Mouse (Mus musculus): ENCODE data around the gene Alpk1.

The Alpk1 gene

GRCm38 (mm10) chr3:127642211-127642610, 138.1 kb downstream of the Alpk1 start:
- in situ Hi-C loops (cut with MboI; ENCODE audit: low pct_unique_long_range_greater_than_20kb in 1 of 2, low sequenced_read_pairs in 2 of 2, unreplicated experiment in 1 of 2): loop anchor here (25.0 kb wide), 2 partner anchors 120 to 295 kb away; no protein-coding TSS in a partner anchor

GRCm38 (mm10) chr3:127640762-127641700, 139.3 kb downstream of the Alpk1 start:
- in situ Hi-C loops (cut with MboI; ENCODE audit: low pct_unique_long_range_greater_than_20kb in 1 of 2, low sequenced_read_pairs in 2 of 2, unreplicated experiment in 1 of 2): loop anchor here (25.0 kb wide), 2 partner anchors 121 to 296 kb away; no protein-coding TSS in a partner anchor

- in situ Hi-C loops (cut with MboI; ENCODE audit: low pct_unique_long_range_greater_than_20kb in 1 of 2, low sequenced_read_pairs in 2 of 2, unreplicated experiment in 1 of 2): loop anchor here (10.0 to 25.0 kb wide), 3 partner anchors 122 to 1575 kb away; no protein-coding TSS in a partner anchor
Observed at GRCm38 (mm10) chr3:127639875-127640761, 140.2 kb downstream of the Alpk1 start.

GRCm38 (mm10) chr3:127634984-127635349, 145.4 kb downstream of the Alpk1 start:
- in situ Hi-C loops (cut with MboI; ENCODE audit: low pct_unique_long_range_greater_than_20kb in 1 of 2, low sequenced_read_pairs in 2 of 2, unreplicated experiment in 1 of 2): loop anchor here (10.0 to 25.0 kb wide), 3 partner anchors 127 to 1580 kb away; no protein-coding TSS in a partner anchor

- in situ Hi-C loops (cut with MboI; ENCODE audit: low pct_unique_long_range_greater_than_20kb in 1 of 2, low sequenced_read_pairs in 2 of 2, unreplicated experiment in 1 of 2): loop anchor here (10.0 to 25.0 kb wide), 3 partner anchors 128 to 1580 kb away; no protein-coding TSS in a partner anchor
Observed at GRCm38 (mm10) chr3:127634101-127634983, 146.0 kb downstream of the Alpk1 start.

- in situ Hi-C loops (cut with MboI; ENCODE audit: low pct_unique_long_range_greater_than_20kb in 1 of 2, low sequenced_read_pairs in 2 of 2, unreplicated experiment in 1 of 2): loop anchor here (10.0 to 25.0 kb wide), 3 partner anchors 129 to 1581 kb away; no protein-coding TSS in a partner anchor
Observed at GRCm38 (mm10) chr3:127633080-127634032, 147.0 kb downstream of the Alpk1 start, which contains the start of gene Neurog2. Gene Neurog2, plus strand, starts transcription at chr3:127633135.

- in situ Hi-C loops (cut with MboI; ENCODE audit: low pct_unique_long_range_greater_than_20kb in 1 of 2, low sequenced_read_pairs in 2 of 2, unreplicated experiment in 1 of 2): loop anchor here (10.0 to 25.0 kb wide), 3 partner anchors 130 to 1582 kb away; no protein-coding TSS in a partner anchor
Observed at GRCm38 (mm10) chr3:127632531-127632930, 147.8 kb downstream of the Alpk1 start.

- in situ Hi-C loops (cut with MboI; ENCODE audit: low pct_unique_long_range_greater_than_20kb in 1 of 2, low sequenced_read_pairs in 2 of 2, unreplicated experiment in 1 of 2): loop anchor here (10.0 to 25.0 kb wide), 3 partner anchors 131 to 1583 kb away; no protein-coding TSS in a partner anchor
Observed at GRCm38 (mm10) chr3:127631582-127631981, 148.7 kb downstream of the Alpk1 start.

- in situ Hi-C loops (cut with MboI; ENCODE audit: low pct_unique_long_range_greater_than_20kb in 1 of 2, low sequenced_read_pairs in 2 of 2, unreplicated experiment in 1 of 2): loop anchor here (10.0 to 25.0 kb wide), 3 partner anchors 131 to 1584 kb away; no protein-coding TSS in a partner anchor
Observed at GRCm38 (mm10) chr3:127630735-127631372, 149.5 kb downstream of the Alpk1 start.

- in situ Hi-C loops (cut with MboI; ENCODE audit: low pct_unique_long_range_greater_than_20kb in 1 of 2, low sequenced_read_pairs in 2 of 2, unreplicated experiment in 1 of 2): loop anchor here (10.0 to 25.0 kb wide), 3 partner anchors 132 to 1585 kb away; no protein-coding TSS in a partner anchor
Observed at GRCm38 (mm10) chr3:127630190-127630589, 150.1 kb downstream of the Alpk1 start.

- in situ Hi-C loops (cut with MboI; ENCODE audit: low pct_unique_long_range_greater_than_20kb in 1 of 2, low sequenced_read_pairs in 2 of 2, unreplicated experiment in 1 of 2): loop anchor here (25.0 kb wide), 2 partner anchors 134 to 309 kb away; no protein-coding TSS in a partner anchor
Observed at GRCm38 (mm10) chr3:127628311-127629184, 151.8 kb downstream of the Alpk1 start.

GRCm38 (mm10) chr3:127627956-127628310, 152.4 kb downstream of the Alpk1 start:
- in situ Hi-C loops (cut with MboI; ENCODE audit: low pct_unique_long_range_greater_than_20kb in 1 of 2, low sequenced_read_pairs in 2 of 2, unreplicated experiment in 1 of 2): loop anchor here (25.0 kb wide), 2 partner anchors 134 to 309 kb away; no protein-coding TSS in a partner anchor

GRCm38 (mm10) chr3:127627151-127627955, 153.0 kb downstream of the Alpk1 start:
- in situ Hi-C loops (cut with MboI; ENCODE audit: low pct_unique_long_range_greater_than_20kb in 1 of 2, low sequenced_read_pairs in 2 of 2, unreplicated experiment in 1 of 2): loop anchor here (25.0 kb wide), 2 partner anchors 135 to 310 kb away; no protein-coding TSS in a partner anchor

- in situ Hi-C loops (cut with MboI; ENCODE audit: low pct_unique_long_range_greater_than_20kb in 1 of 2, low sequenced_read_pairs in 2 of 2, unreplicated experiment in 1 of 2): loop anchor here (25.0 kb wide), 2 partner anchors 136 to 311 kb away; no protein-coding TSS in a partner anchor
Observed at GRCm38 (mm10) chr3:127626524-127626923, 153.8 kb downstream of the Alpk1 start.

Data from mouse embryonic stem cell (cell line).